Mouse (Mus musculus) testis, adult 2 months (tissue): Measurements from ENCODE around the gene Deaf1.

Experiments used
- CTCF ChIP-seq: fragments of 200-500 bp; IDR thresholded peaks from 2 replicates; pipeline ENCODE4 v1.5.1; 2012; ENCODE audit warnings: low read depth, mild to moderate bottlenecking, inconsistent platforms, low read length, moderate library complexity; ENCODE audit not compliant: control insufficient read depth, insufficient read depth, insufficient replicate concordance
- POLR2A ChIP-seq: fragments of 200-500 bp; IDR thresholded peaks from 2 replicates; pipeline ENCODE4 v1.6.1; 2012; ENCODE audit warnings: low read depth, mild to moderate bottlenecking, inconsistent platforms, low read length, moderate library complexity; ENCODE audit not compliant: control insufficient read depth

DNA sequence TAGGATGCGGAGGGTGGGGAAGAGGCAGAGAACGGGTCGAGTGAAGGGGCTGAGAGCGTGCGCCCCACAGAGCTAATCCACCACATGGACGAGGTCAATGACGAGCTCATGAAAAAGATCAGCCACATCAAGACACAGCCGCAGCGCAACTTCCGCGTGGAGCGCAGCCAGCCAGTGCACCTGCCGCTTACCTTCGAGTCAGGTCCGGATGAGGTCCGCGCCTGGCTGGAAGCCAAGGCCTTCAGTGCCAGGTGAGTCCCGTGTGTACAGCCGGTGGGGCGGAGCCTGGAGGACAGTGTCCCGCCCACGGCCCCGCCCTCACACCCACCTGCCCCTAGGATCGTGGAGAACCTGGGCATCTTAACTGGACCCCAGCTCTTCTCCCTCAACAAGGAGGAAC, 34.0 kb upstream of the Deaf1 start:
- TF ChIP-seq CTCF (no peak), POLR2A (no peak)
